Mouse (Mus musculus): Measurements from ENCODE around the gene Zcwpw1. TPM values are rescaled to one million over a fixed set of nuclear protein-coding genes. Genes with fewer than 3 reads are reported as not detected.

Gene Zcwpw1
- polyA plus RNA-seq, 1 experiment: 15.5 TPM

GRCm38 (mm10) chr5:137772755-137773154 lies 14.8 kb upstream of the Zcwpw1 start:
- Histone ChIP-seq H3K36me3 (ENCODE audit: control insufficient read depth, insufficient read depth, low read length, poor library complexity, severe bottlenecking) (no peaks in the 10 kb centered on the region), H3K9ac (ENCODE audit: low read depth, poor library complexity, severe bottlenecking) (no peak overlapping the region), H3K27ac (ENCODE audit: insufficient read depth, low read length) (no peak overlapping the region), H3K4me1 (ENCODE audit: control insufficient read depth, insufficient read depth, low read length) (no peaks in the 10 kb centered on the region), H3K27me3 (ENCODE audit: control insufficient read depth, insufficient read depth, low read length, poor library complexity, severe bottlenecking) (no peaks in the 10 kb centered on the region), H3K4me3 (ENCODE audit: low read depth, low read length) (no peak overlapping the region), H3K9me3 (replicated peaks; ENCODE audit: control insufficient read depth, insufficient read depth, low read length, poor library complexity, severe bottlenecking) (no peaks in the 10 kb centered on the region)
- TF ChIP-seq POLR2A (IDR thresholded peaks at IDR 0.05; ENCODE audit: insufficient read depth, low read length): no peak
- no peak for TF ChIP-seq EP300 (IDR thresholded peaks at IDR 0.05; ENCODE audit: insufficient read depth, low read depth, low read length)
- TF ChIP-seq CTCF (IDR thresholded peaks at IDR 0.05; ENCODE audit: low read depth, low read length): no peak

- Histone ChIP-seq H3K36me3 (ENCODE audit: control insufficient read depth, insufficient read depth, low read length, poor library complexity, severe bottlenecking) (peaks cover 8% of the 10 kb centered on the region), H3K9ac (ENCODE audit: low read depth, poor library complexity, severe bottlenecking) (peak overlapping the region; percentile 4; the same call in 1 of the 2 replicates), H3K27me3 (ENCODE audit: control insufficient read depth, insufficient read depth, low read length, poor library complexity, severe bottlenecking) (no peaks in the 10 kb centered on the region), H3K4me1 (ENCODE audit: control insufficient read depth, insufficient read depth, low read length) (no peaks in the 10 kb centered on the region), H3K9me3 (replicated peaks; ENCODE audit: control insufficient read depth, insufficient read depth, low read length, poor library complexity, severe bottlenecking) (no peaks in the 10 kb centered on the region), H3K4me3 (ENCODE audit: low read depth, low read length) (peak overlapping the region; percentile 24; the same call in 1 of the 2 replicates), H3K27ac (ENCODE audit: insufficient read depth, low read length) (peak overlapping the region; percentile 40)
- no peak for TF ChIP-seq POLR2A (IDR thresholded peaks at IDR 0.05; ENCODE audit: insufficient read depth, low read length)
- TF ChIP-seq EP300 (IDR thresholded peaks at IDR 0.05; ENCODE audit: insufficient read depth, low read depth, low read length): no peak
- no peak for TF ChIP-seq CTCF (IDR thresholded peaks at IDR 0.05; ENCODE audit: low read depth, low read length)
Observed at GRCm38 (mm10) chr5:137775587-137776290, 11.9 kb upstream of the Zcwpw1 start.

GRCm38 (mm10) chr5:137776408-137776918 lies 11.1 kb upstream of the Zcwpw1 start:
- peak overlapping the region; percentile 24 for H3K4me3 ChIP-seq (ENCODE audit: low read depth, low read length)
- no peaks in the 10 kb centered on the region for H3K9me3 ChIP-seq (replicated peaks; ENCODE audit: control insufficient read depth, insufficient read depth, low read length, poor library complexity, severe bottlenecking)
- TF ChIP-seq EP300 (IDR thresholded peaks at IDR 0.05; ENCODE audit: insufficient read depth, low read depth, low read length): no peak
- no peak for TF ChIP-seq POLR2A (IDR thresholded peaks at IDR 0.05; ENCODE audit: insufficient read depth, low read length)
- no peak for TF ChIP-seq CTCF (IDR thresholded peaks at IDR 0.05; ENCODE audit: low read depth, low read length)
- no peaks in the 10 kb centered on the region for H3K27me3 ChIP-seq (ENCODE audit: control insufficient read depth, insufficient read depth, low read length, poor library complexity, severe bottlenecking)
- H3K27ac ChIP-seq (ENCODE audit: insufficient read depth, low read length): peak overlapping the region; percentile 40
- peaks cover 12% of the 10 kb centered on the region for H3K36me3 ChIP-seq (ENCODE audit: control insufficient read depth, insufficient read depth, low read length, poor library complexity, severe bottlenecking)
- H3K9ac ChIP-seq (ENCODE audit: low read depth, poor library complexity, severe bottlenecking): peak overlapping the region; percentile 4; the same call in 1 of the 2 replicates
- no peaks in the 10 kb centered on the region for H3K4me1 ChIP-seq (ENCODE audit: control insufficient read depth, insufficient read depth, low read length)

GRCm38 (mm10) chr5:137777267-137777845 lies 10.2 kb upstream of the Zcwpw1 start:
- Histone ChIP-seq H3K9ac (ENCODE audit: low read depth, poor library complexity, severe bottlenecking) (peak overlapping the region; percentile 15; the same call in 1 of the 2 replicates), H3K4me3 (ENCODE audit: low read depth, low read length) (no peak overlapping the region), H3K27ac (ENCODE audit: insufficient read depth, low read length) (peak overlapping the region; percentile 40; the same call in 1 of the 2 replicates), H3K9me3 (replicated peaks; ENCODE audit: control insufficient read depth, insufficient read depth, low read length, poor library complexity, severe bottlenecking) (no peaks in the 10 kb centered on the region), H3K4me1 (ENCODE audit: control insufficient read depth, insufficient read depth, low read length) (no peaks in the 10 kb centered on the region), H3K36me3 (ENCODE audit: control insufficient read depth, insufficient read depth, low read length, poor library complexity, severe bottlenecking) (peaks cover 21% of the 10 kb centered on the region), H3K27me3 (ENCODE audit: control insufficient read depth, insufficient read depth, low read length, poor library complexity, severe bottlenecking) (no peaks in the 10 kb centered on the region)
- TF ChIP-seq EP300 (IDR thresholded peaks at IDR 0.05; ENCODE audit: insufficient read depth, low read depth, low read length) (no peak), CTCF (IDR thresholded peaks at IDR 0.05; ENCODE audit: low read depth, low read length) (no peak), POLR2A (IDR thresholded peaks at IDR 0.05; ENCODE audit: insufficient read depth, low read length) (no peak)

GRCm38 (mm10) chr5:137778635-137779034 lies 9.0 kb upstream of the Zcwpw1 start, which contains the start of gene Ppp1r35:
Gene Ppp1r35 (plus strand): TSS chr5:137778849.
- Histone ChIP-seq H3K27me3 (ENCODE audit: control insufficient read depth, insufficient read depth, low read length, poor library complexity, severe bottlenecking) (no peaks in the 10 kb centered on the region), H3K4me1 (ENCODE audit: control insufficient read depth, insufficient read depth, low read length) (no peaks in the 10 kb centered on the region), H3K4me3 (ENCODE audit: low read depth, low read length) (peak within 1 kb of the TSS; percentile 75), H3K27ac (ENCODE audit: insufficient read depth, low read length) (peak within 1 kb of the TSS; percentile 51), H3K9me3 (replicated peaks; ENCODE audit: control insufficient read depth, insufficient read depth, low read length, poor library complexity, severe bottlenecking) (no peaks in the 10 kb centered on the region), H3K36me3 (ENCODE audit: control insufficient read depth, insufficient read depth, low read length, poor library complexity, severe bottlenecking) (peaks cover 33% of the 10 kb centered on the region), H3K9ac (ENCODE audit: low read depth, poor library complexity, severe bottlenecking) (peak within 1 kb of the TSS; percentile 81)
- peak; percentile 34; the same call in 1 of the 2 replicates for TF ChIP-seq EP300 (IDR thresholded peaks at IDR 0.05; ENCODE audit: insufficient read depth, low read depth, low read length)
- TF ChIP-seq POLR2A (IDR thresholded peaks at IDR 0.05; ENCODE audit: insufficient read depth, low read length): peak; percentile 39
- TF ChIP-seq CTCF (IDR thresholded peaks at IDR 0.05; ENCODE audit: low read depth, low read length): no peak
